Mouse (Mus musculus) urinary bladder, postnatal 10 days (tissue): ENCODE results near the gene Tenm3.

Experiments
- DNase-seq: peaks from one replicate; pipeline ENCODE4 v3.0.0; 2022; ENCODE audit warnings: low spot score

Gene Tenm3

GRCm38 (mm10) chr8:48322655-48323265 lies 521.0 kb downstream of the Tenm3 start:
- no peak for DNase-seq

- no peak for DNase-seq
These were observed 521.5 kb downstream of the Tenm3 start for GRCm38 (mm10) chr8:48322240-48322639.

DNA sequence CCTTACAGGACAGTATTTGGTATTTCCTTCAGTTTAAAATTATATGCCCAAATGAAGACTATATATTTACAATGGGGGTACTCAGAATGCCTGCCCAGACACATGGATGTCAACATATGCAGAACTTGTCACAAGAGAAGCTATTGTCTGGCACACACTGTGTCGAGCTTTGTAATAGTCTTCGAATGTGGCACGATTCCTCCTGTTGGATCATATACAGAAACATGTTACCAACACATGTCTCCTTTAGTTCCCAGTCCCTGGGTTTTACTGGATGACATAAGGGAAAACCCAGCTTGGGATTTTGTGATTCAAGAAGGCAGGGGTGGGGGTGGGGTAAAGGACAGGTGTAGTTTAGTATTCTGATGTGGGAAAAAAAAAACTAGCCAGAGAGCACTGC lies 524.1 kb downstream of the Tenm3 start:
- DNase-seq: no peak

DNA sequence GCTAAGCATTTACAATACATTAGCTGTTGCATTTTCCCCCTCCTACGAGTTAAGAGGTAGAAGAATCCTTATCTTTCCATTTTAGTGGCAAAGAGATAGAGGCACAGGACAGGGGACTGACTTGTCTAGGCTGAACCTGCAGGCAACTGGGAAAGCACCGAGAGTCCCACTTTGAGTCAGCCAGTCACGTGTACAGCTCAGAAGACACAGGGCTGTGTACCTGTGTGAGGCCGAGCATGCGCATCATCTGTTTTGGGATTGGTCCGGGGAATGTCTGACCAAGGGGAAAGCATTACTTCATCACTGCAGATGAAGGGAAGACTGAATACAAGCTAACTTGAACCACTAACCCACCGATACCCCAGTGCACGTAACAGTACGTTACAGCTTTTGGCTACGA lies 526.3 kb downstream of the Tenm3 start:
- no peak for DNase-seq

- DNase-seq: no peak
These were observed 528.1 kb downstream of the Tenm3 start for GRCm38 (mm10) chr8:48315605-48316004.

DNA sequence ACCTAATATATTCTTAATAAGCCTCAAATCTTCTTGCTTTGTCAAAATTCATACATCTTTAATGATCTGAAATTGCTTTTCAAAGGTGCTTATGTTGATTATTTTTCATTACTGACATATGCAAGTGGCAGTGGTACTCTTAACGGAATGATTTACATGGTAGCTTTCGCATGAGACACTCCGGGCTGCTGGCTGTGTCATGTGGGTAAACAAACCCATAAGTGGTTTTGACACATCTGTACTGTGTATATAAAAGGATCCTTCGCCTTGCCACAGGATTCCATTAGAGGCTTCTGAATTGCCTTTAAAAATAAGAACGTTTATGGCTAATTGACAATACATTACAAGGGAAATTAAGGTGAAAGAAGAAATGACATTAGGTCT lies 529.8 kb downstream of the Tenm3 start:
- no peak for DNase-seq

DNA sequence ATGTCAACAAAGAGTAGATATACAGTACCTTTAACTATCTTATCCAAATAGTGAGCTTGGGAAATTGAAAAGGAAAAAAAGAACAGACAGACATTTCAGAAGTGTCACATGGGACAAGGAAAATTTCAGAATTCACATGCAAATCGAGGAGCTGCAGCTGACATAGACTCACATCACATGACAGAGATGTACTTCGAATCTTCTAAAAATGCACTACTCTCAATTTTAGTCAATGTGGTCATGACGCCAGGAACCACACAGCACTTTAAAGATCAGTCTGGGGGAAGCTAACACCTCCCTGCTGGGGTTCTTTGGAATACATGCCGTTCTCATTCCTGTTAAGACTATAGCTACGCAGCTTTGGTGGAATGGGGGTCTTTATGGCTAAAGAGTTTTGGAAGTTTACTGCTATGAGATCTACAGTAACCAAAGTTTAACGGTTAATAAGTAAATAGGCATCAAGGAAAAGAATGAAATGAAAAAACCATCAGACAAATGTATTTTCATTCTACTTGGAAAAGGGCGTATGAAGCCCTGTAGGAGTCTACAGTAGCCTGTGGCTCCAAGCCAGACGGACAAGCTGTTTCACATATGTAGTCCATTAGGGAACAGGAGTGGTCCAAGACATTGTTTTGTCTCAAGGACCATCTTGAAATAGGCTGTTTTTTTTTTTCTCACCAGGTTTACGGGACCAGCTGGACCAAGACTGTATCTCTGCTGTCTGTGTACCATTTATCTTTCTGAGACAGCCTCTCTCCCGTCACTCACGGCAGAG lies 530.4 kb downstream of the Tenm3 start:
- no peak for DNase-seq

DNA sequence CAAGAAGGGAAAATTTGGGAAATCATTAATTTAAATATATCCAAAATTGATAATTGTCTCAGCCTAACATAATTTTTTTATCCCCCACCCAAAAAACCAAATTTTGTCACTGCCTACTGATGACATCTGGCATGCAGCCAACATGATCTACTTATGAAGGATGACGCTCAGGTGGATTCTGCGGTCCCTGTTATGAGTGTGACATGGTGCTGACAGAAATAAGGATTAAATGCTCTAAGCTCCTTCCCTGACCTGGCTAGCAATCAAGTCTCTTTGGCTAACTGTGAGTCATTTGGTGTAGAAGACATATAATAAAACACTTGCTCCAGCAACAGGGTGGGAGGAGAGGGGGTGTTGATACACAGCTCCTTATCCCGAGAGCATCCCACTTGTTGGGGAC lies 532.0 kb downstream of the Tenm3 start:
- no peak for DNase-seq

- no peak for DNase-seq
These were observed 533.4 kb downstream of the Tenm3 start for GRCm38 (mm10) chr8:48310240-48310849.

GRCm38 (mm10) chr8:48309191-48309987 lies 534.4 kb downstream of the Tenm3 start:
- DNase-seq: no peak

GRCm38 (mm10) chr8:48304224-48304623 lies 539.5 kb downstream of the Tenm3 start:
- no peak for DNase-seq

DNA sequence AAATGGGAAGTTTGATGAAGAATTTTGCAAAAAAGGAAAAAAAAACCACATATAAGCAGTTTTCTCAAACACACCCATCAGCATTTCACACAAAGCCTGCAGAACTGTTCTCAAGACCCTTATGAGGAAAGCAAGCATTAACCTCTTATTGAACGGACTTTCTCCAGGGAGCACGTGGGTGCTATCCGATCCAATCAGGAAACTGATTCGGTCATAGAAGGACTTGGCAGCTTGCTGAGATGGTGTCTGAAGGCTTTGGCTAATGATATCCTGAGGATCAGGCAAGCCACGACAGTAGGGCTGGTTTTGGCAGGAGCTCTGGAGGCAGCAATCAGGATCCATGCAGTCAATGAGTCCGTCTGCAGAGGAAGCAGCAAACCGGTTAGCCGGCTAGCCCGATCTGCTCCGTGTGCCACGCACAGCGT lies 543.1 kb downstream of the Tenm3 start:
- DNase-seq: no peak

DNA sequence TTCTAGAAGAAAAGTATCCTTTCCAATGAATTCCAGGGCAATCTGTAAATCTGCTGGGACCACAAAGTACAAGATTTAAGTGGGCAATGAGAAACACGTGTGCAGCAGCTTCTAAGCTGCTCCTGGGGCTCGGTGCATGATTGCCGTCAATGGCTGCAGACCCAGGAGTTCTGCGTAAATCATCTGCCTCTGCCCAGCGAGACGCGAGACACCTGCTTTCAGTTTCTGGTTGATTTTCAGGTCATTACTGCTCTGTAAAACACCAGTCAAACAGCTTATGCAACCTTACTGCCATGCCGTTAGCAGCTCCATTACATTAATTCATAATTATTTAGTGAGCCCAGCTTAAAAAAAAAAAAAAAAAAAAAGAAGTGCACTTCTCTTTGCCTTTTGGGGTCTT lies 543.7 kb downstream of the Tenm3 start:
- no peak for DNase-seq

DNA sequence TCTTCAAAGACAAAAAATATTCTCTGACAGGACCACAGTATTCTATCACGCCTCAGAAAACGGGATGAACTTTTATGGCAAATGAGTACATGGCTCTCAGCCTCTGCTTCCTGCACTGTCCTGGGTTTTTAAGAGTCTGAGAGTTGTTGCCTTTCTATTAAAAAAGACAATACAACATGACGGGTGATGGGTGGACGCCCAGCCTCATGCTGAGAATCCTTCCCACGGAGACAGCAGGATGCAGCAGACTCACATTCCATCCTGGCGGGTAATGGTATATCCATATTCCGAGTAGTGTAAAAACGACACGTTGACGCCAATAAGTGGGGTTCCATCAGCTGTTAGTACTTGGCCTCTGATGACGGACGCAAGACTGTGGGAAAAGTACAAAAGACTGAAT lies 544.4 kb downstream of the Tenm3 start:
- DNase-seq: no peak

DNA sequence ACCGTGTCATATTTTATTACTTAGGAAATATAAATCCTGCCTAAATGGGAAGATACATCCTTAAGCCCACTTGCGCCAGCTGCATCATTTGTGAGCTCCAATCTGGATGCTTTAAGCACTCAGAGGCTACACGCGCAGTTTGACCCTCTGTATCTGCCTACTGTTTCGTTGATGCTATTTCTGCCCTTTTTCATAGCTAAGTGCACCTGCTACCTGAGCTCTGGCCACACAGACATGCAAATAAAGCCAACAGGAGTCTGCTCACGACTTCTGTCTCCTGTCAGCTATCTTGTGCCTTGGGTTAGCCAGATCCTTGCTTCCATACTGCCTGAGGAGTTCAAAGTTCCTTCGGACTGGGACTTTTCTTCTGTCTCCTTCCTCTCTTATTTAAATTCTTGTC lies 547.4 kb downstream of the Tenm3 start:
- DNase-seq: no peak

- no peak for DNase-seq
These were observed 548.2 kb downstream of the Tenm3 start for GRCm38 (mm10) chr8:48295558-48295957.

DNA sequence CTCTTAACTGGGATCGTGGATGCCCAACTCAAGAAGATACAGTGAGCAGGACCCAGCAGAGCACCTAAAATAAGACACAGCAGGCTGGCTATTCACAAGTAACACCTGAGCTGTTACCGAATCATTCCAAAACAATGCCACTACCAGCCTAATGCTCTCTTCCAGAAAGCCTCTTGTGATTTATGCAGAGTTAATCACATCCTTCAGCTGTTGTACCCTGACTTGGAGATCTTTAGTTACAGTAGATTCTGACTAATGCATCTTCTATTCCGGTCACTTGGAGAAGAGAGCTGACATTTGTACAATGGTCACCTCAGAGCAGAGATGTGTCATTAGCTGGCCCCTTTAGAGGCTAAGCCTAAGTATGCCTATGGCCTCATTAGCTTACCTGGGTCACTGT lies 550.0 kb downstream of the Tenm3 start:
- DNase-seq: no peak

- no peak for DNase-seq
These were observed 558.3 kb downstream of the Tenm3 start for GRCm38 (mm10) chr8:48285432-48285831.

GRCm38 (mm10) chr8:48281855-48282254 lies 561.9 kb downstream of the Tenm3 start:
- DNase-seq: no peak

GRCm38 (mm10) chr8:48279360-48279759 lies 564.4 kb downstream of the Tenm3 start:
- DNase-seq: no peak

DNA sequence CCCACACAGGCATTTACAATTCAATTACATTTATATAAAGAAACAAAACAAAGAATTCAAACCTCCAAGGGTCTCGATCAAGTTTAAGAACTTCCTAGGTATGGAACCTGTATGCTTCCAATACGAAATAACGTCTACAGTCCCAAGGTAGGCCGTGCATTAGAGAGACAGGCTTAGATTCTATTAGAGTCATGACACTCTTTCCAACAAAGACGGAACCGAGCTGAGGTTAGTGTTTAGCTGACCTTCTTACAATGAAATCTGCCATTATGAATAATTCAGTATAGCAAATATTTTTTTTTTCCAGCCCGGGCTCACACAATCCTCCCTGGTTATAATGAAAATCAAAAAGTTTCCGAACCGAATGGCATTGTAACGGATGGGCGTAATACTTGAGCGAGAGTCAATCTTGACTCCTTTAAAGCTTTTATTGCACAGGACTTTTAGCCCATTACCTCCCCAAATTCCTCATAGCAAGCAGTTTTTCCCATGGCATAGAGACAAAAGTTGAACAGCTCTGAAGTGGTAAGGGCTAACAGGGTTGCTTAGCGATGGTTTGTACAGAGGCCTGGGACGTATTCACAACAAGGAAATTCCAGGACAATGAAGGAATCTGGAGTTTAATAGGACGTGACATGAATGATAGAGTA lies 565.6 kb downstream of the Tenm3 start:
- no peak for DNase-seq

GRCm38 (mm10) chr8:48275066-48275465 lies 568.7 kb downstream of the Tenm3 start:
- DNase-seq: no peak
